Mouse (Mus musculus): ENCODE measurements at regions not wholly inside any gene's neighbourhood (a gene's known extent, or its start where the extent isn't known, plus 50 kb on each side); places are given as distances from the start of the nearest gene placed in this dataset.

GRCm38 (mm10) chr7:64041303-64041702 is 102.6 kb upstream of the Klf13 start:
- TF ChIP-seq CTCF (IDR thresholded peaks at IDR 0.05; ENCODE audit: low read depth) (peak; percentile 53), EP300 (IDR thresholded peaks at IDR 0.05; ENCODE audit: low read depth) (no peak)

Data from liver, postnatal 0 days (tissue).